Mouse (Mus musculus) C2C12 (cell line): ENCODE measurements around the gene Morn4. TPM values are rescaled to one million over a fixed set of nuclear protein-coding genes. Genes with fewer than 3 reads are reported as not detected.

Experiments used
- H3K27me3 ChIP-seq: one replicate; pipeline ENCODE4 v1.6.1; 2011; ENCODE audit not compliant: control insufficient read depth, insufficient read depth, insufficient read length
- H3K36me3 ChIP-seq: one replicate; pipeline ENCODE4 v1.6.1; 2011; ENCODE audit not compliant: control insufficient read depth, insufficient read depth
- H3K4me3 ChIP-seq: one replicate; pipeline ENCODE4 v1.5.1; 2011; ENCODE audit warnings: mild to moderate bottlenecking, control low read depth; ENCODE audit not compliant: poor library complexity, insufficient read depth, severe bottlenecking
- H3K79me2 ChIP-seq: one replicate; pipeline ENCODE4 v1.6.1; 2011; ENCODE audit not compliant: control insufficient read depth, insufficient read depth
- H3K79me3 ChIP-seq: one replicate; pipeline ENCODE4 v1.6.1; 2011; ENCODE audit warnings: low read depth, control low read depth
- H3ac ChIP-seq: one replicate; pipeline ENCODE3; 2011; ENCODE audit warnings: low read depth; ENCODE audit not compliant: control insufficient read depth, insufficient read length
- CEBPB ChIP-seq: IDR thresholded peaks from one replicate; pipeline ENCODE4 v1.6.1; 2011; ENCODE audit warnings: low read depth, mild to moderate bottlenecking, control low read depth, moderate library complexity
- CTCF ChIP-seq: IDR thresholded peaks from one replicate; pipeline ENCODE4 v1.5.1; 2011; ENCODE audit not compliant: control insufficient read depth, insufficient read depth, insufficient read length
- FOSL1 ChIP-seq: IDR thresholded peaks from one replicate; pipeline ENCODE4 v1.8.0; 2011; ENCODE audit warnings: mild to moderate bottlenecking, low read length; ENCODE audit not compliant: poor library complexity, insufficient read depth, severe bottlenecking
- MAX ChIP-seq: IDR thresholded peaks from one replicate; pipeline ENCODE4 v1.6.1; 2011; ENCODE audit warnings: mild to moderate bottlenecking, control low read depth
- MYOD1 ChIP-seq: IDR thresholded peaks from one replicate; pipeline ENCODE4 v1.6.1; 2011; ENCODE audit warnings: low read depth; ENCODE audit not compliant: control insufficient read depth, insufficient read length
- MYOG ChIP-seq: IDR thresholded peaks from one replicate; pipeline ENCODE4 v1.6.1; 2011; ENCODE audit not compliant: control insufficient read depth, insufficient read length; ENCODE audit errors: extremely low read depth
- USF1 ChIP-seq: IDR thresholded peaks from one replicate; pipeline ENCODE4 v1.6.1; 2011; ENCODE audit warnings: low read depth, mild to moderate bottlenecking, control low read depth, moderate library complexity
- polyA plus RNA-seq: library from polyadenylated mRNA; unstranded; fragments of >200 nt; fragmentation: generic; extraction: Trizol; gene quantifications from one replicate; pipeline ENCODE4 v1.2.1, GENCODE M21; 2012; ENCODE audit warnings: missing spikeins

The Morn4 gene
- polyA plus RNA-seq, 1 experiment, result 16.5 TPM

DNA sequence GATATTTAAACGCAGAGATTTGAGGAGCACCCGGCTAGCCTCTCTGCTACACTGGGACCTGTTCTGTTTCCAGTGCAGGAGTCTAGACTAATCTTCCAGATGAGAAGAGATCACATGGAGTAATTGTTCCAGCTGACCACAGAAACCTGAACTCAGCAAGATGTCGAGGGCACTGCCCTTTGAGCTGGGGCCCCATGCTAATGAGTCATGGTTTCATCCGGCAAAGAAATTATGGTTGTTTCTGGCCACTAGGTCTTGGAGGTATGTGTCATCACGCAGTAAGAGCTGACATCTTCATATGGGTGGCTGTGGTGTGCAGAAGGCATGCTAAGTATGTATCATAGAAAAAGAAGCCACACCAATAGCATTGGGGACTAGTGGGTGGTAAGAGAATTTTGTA lies 6.2 kb downstream of the Morn4 start:
- Histone ChIP-seq H3K27me3 (no peaks in the 10 kb centered on the region), H3K36me3 (no peaks in the 10 kb centered on the region), H3ac (no peak overlapping the region), H3K79me3 (no peaks in the 10 kb centered on the region), H3K4me3 (no peak overlapping the region), H3K79me2 (peaks cover 10% of the 10 kb centered on the region)
- TF ChIP-seq CTCF (no peak), USF1 (peak; percentile 85), CEBPB (peak; percentile 33), FOSL1 (peak; percentile 78), MYOG (no peak), MAX (peak; percentile 83), MYOD1 (peak; percentile 35)

DNA sequence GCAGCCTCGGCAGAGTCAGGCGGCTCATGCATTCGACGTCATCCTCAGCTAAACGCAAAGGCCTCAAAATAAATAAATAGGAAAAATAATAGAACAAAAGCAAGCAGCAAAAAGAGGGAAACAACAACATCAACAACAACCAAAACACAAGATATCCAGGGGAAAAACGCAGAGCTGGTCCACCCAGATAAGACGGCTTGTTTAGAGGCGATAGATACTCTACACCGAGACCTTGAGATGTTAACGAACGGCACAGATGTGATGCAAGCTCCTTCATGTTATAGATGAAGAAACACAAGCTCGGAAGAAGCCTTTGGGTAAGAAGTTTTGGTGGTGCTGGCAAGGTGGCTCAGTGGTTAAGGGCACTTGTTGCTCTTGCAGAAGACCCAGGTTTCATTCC lies 7.2 kb downstream of the Morn4 start:
- H3K36me3 ChIP-seq, result no peaks in the 10 kb centered on the region
- H3K27me3 ChIP-seq, result no peaks in the 10 kb centered on the region
- no peak overlapping the region for H3ac ChIP-seq
- H3K79me2 ChIP-seq, result peaks cover 10% of the 10 kb centered on the region
- no peak overlapping the region for H3K4me3 ChIP-seq
- no peak for TF ChIP-seq MYOG
- no peak for TF ChIP-seq CEBPB
- TF ChIP-seq MYOD1, result no peak
- TF ChIP-seq USF1, result no peak
- no peak for TF ChIP-seq CTCF
- H3K79me3 ChIP-seq, result no peaks in the 10 kb centered on the region

DNA sequence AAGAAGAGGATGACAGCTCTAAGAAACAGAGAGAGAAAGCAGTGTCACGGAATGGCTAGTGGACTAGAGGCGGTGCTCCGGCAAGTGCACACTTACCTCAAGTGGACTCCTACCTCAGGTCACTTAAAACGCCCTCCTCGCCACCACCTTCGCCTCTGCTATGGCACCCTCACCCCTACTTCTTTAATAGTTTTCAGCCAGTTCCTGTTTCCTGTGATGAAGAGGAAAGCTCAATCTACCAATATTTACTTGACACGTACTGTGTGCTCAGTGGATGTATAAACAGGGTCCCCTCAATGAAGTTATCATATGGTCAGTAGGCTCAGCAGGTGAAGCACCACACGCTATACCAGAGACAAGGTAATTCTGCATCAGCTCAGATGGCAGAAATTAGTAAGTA lies 7.6 kb downstream of the Morn4 start:
- Histone ChIP-seq H3K79me3 (no peaks in the 10 kb centered on the region), H3K79me2 (peaks cover 10% of the 10 kb centered on the region), H3ac (no peak overlapping the region), H3K27me3 (no peaks in the 10 kb centered on the region), H3K4me3 (no peak overlapping the region), H3K36me3 (no peaks in the 10 kb centered on the region)
- TF ChIP-seq MYOG (no peak), CEBPB (no peak)

DNA sequence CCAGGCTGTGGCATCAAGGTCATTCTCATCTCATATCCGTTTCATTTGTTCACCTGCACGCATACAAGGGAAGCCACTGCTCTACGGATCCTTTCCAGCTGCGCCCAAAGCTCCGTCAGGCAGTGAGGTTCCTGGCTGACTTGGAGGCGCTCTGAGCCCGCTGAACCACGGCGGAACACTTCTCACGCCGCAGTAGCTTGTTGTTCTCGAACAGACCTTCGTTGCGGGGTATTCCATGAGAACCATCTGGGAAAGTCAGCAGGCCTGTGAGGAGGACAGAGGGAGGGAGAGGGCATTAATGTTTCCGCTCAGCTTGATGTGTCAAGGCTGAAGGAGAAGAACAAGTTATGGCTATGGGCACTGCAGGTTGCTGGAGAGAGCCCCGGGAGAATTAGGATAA lies 10.2 kb downstream of the Morn4 start:
- Histone ChIP-seq H3K79me3 (no peaks in the 10 kb centered on the region), H3K36me3 (no peaks in the 10 kb centered on the region), H3ac (no peak overlapping the region), H3K27me3 (no peaks in the 10 kb centered on the region), H3K4me3 (no peak overlapping the region), H3K79me2 (peaks cover 10% of the 10 kb centered on the region)
- TF ChIP-seq FOSL1 (no peak), CEBPB (no peak)

DNA sequence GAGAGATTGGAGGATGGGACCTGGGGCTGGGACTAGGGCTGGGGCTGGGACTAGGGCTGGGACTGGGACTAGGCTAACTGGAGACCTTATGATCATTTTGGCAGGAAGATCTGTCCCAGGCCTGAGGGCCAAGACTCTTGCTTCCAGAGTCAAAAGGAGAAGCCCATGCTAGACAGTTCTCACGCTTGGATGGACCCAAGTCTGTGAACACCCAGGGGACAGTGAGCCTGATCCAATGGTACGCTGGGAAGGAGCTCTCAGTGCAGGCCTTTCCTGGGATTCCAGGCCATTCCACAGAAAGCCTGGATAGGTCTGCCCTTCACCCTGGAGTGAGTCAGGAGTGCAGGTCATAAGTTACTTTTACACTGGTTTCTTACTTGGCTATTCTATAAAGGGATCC lies 11.1 kb downstream of the Morn4 start:
- Histone ChIP-seq H3K79me2 (peaks cover 10% of the 10 kb centered on the region), H3K4me3 (no peak overlapping the region), H3K27me3 (no peaks in the 10 kb centered on the region), H3K79me3 (no peaks in the 10 kb centered on the region), H3K36me3 (no peaks in the 10 kb centered on the region), H3ac (no peak overlapping the region)
- TF ChIP-seq FOSL1, result no peak
- no peak for TF ChIP-seq CTCF
- no peak for TF ChIP-seq CEBPB
- TF ChIP-seq MYOG, result no peak
- TF ChIP-seq MAX, result no peak
- TF ChIP-seq MYOD1, result no peak
- no peak for TF ChIP-seq USF1

DNA sequence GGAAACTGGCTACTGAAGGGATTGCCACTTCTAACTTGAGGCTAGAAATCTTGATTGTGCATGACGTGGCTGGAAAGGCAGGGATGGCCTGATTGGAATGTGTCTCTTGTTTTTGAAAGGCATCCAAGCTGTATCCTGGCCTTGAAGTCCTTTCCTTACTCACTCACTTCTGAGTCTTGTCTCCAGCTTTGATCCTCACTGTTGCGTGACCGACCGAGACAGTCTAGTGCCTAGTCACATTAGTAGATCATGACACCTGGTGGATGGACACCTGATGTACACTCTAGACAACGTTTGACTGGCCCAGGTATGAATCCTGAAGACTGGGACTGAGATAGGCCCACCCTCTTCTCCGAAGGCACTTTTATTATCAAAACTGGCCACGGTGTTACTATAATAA lies 13.4 kb downstream of the Morn4 start:
- Histone ChIP-seq H3K36me3 (no peaks in the 10 kb centered on the region), H3K79me3 (no peaks in the 10 kb centered on the region)

More for the DNA sequence above, 13.4 kb downstream of the Morn4 start:
- H3K79me2 ChIP-seq, result no peaks in the 10 kb centered on the region
- no peak for TF ChIP-seq MAX
- no peak for TF ChIP-seq MYOG
- TF ChIP-seq USF1, result no peak
- no peak for TF ChIP-seq CTCF
- TF ChIP-seq CEBPB, result no peak
- TF ChIP-seq FOSL1, result no peak
- no peak for TF ChIP-seq MYOD1
- no peak overlapping the region for H3ac ChIP-seq
- no peaks in the 10 kb centered on the region for H3K27me3 ChIP-seq
- H3K4me3 ChIP-seq, result no peak overlapping the region
